In the genomic region with DNA sequence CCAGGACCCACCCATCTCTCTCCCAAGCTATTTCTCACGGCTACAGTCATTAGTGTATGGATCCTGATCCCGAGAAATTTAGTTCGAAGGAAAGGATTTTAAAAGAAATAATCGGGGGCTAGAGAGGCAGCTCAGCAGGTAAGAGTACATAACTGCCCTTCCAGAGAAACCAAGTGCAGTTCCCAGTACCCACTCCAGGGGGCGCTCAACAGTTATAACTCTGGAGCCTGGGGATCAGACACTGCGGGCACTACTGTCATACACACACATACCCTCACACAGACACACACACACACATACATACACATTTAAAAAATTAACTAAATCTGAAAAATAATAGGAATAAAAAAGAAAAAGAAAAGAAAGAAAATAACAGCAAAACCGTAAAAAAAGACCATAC, we compare ENCODE assay signal across 9 mouse cellular contexts. TPM values are rescaled to one million over a fixed set of nuclear protein-coding genes. Genes with fewer than 3 reads are reported as not detected.
A peak's percentile ranks its signal among the peaks of the same experiment; 100 is the strongest.
DNase-seq lines count a peak whose midpoint lies in the region; ATAC-seq and TF ChIP-seq lines count a peak whose summit lies in the region.
"Had no signal": no experiment of that assay in that cellular context is flagged by ENCODE, and none has a peak within 500 bp of the region (broad histone marks: within the 10 kb centered on the region; RNA-seq: fewer than 3 reads in every experiment).

No protein-coding gene starts in this region.

- H3K4me1 ChIP-seq in midbrain, embryonic 14.5 days (ENCODE audit: control insufficient read depth, insufficient read depth, low read length) = no peaks in the 10 kb centered on the region
- H3K4me1 ChIP-seq in midbrain, embryonic 16.5 days (ENCODE audit: control insufficient read depth, insufficient read depth, low read length) = no peaks in the 10 kb centered on the region
- H3K4me1 ChIP-seq in liver, embryonic 14.5 days (replicated peaks; ENCODE audit: control insufficient read depth in 2 of 2, insufficient read depth in 2 of 2, low read length in 1 of 2) = no peaks in the 10 kb centered on the region
- H3K4me1 ChIP-seq in spleen, adult 2 months (ENCODE audit: control insufficient read depth, insufficient read depth, insufficient read length) = no peaks in the 10 kb centered on the region

- no peaks in the 10 kb centered on the region for H3K9me3 ChIP-seq in midbrain, embryonic 14.5 days (ENCODE audit: control insufficient read depth, low read length)
- H3K9me3 ChIP-seq in midbrain, embryonic 16.5 days (replicated peaks; ENCODE audit: control insufficient read depth, low read length, poor library complexity, severe bottlenecking) = no peaks in the 10 kb centered on the region
- no peaks in the 10 kb centered on the region for H3K9me3 ChIP-seq in liver, embryonic 14.5 days (ENCODE audit: control insufficient read depth, low read length)

- no peak overlapping the region for H3K27ac ChIP-seq in midbrain, embryonic 14.5 days (replicated peaks; ENCODE audit: low read depth, low read length)
- H3K27ac ChIP-seq in midbrain, embryonic 16.5 days (ENCODE audit: low read length) = no peak overlapping the region
- H3K27ac ChIP-seq in liver, embryonic 14.5 days = no peak overlapping the region
- no peak overlapping the region for H3K27ac ChIP-seq in spleen, adult 2 months (ENCODE audit: insufficient read depth, low read length)

- no peak overlapping the region for H3K4me2 ChIP-seq in midbrain, embryonic 14.5 days (ENCODE audit: low read length)
- no peak overlapping the region for H3K4me2 ChIP-seq in midbrain, embryonic 16.5 days (ENCODE audit: low read length)
- H3K4me2 ChIP-seq in liver, embryonic 14.5 days (ENCODE audit: low read depth) = no peak overlapping the region

- peak; percentile 79 for TF ChIP-seq CTCF in liver, embryonic 14.5 days (IDR thresholded peaks at IDR 0.05; ENCODE audit: low read depth)
- TF ChIP-seq CTCF in spleen, adult 2 months (IDR thresholded peaks at IDR 0.05; ENCODE audit: extremely low read depth, insufficient read depth, insufficient read length, insufficient replicate concordance) = peak; percentile 62; the same call in 1 of the 2 replicates

- no peak overlapping the region for H3K9ac ChIP-seq in midbrain, embryonic 14.5 days (replicated peaks; ENCODE audit: low read length)
- no peak overlapping the region for H3K9ac ChIP-seq in midbrain, embryonic 16.5 days (ENCODE audit: low read depth, low read length)
- H3K9ac ChIP-seq in liver, embryonic 14.5 days (replicated peaks) = no peak overlapping the region

- no peak for TF ChIP-seq EP300 in liver, embryonic 14.5 days (IDR thresholded peaks at IDR 0.05; ENCODE audit: low read depth)

- no peak for ATAC-seq in midbrain, embryonic 14.5 days (ENCODE audit: low FRiP score, low TSS enrichment)
- no peak for ATAC-seq in midbrain, embryonic 16.5 days
- no peak for ATAC-seq in liver, embryonic 14.5 days (ENCODE audit: insufficient read depth)

- TF ChIP-seq POLR2A in spleen, adult 2 months (IDR thresholded peaks at IDR 0.05; ENCODE audit: low read depth, low read length) = no peak

- WGBS in midbrain, embryonic 14.5 days = 48% methylated on average over 7 of the region's 7 CpGs
- WGBS in midbrain, embryonic 16.5 days = 47% methylated on average over 7 of the region's 7 CpGs
- 23% methylated on average over 7 of the region's 7 CpGs for WGBS in liver, embryonic 14.5 days (ENCODE audit: insufficient replicate concordance)
- 31% methylated on average over 7 of the region's 7 CpGs for WGBS in spleen, adult 2 months

- H3K4me3 ChIP-seq in midbrain, embryonic 14.5 days (replicated peaks; ENCODE audit: low read depth, low read length) = no peak overlapping the region
- H3K4me3 ChIP-seq in midbrain, embryonic 16.5 days (ENCODE audit: low read depth, low read length) = no peak overlapping the region
- H3K4me3 ChIP-seq in liver, embryonic 14.5 days (ENCODE audit: insufficient read depth in 1 of 2, low read depth in 2 of 2, low read length in 2 of 2) = no peak overlapping the region
- no peak overlapping the region for H3K4me3 ChIP-seq in spleen, adult 2 months (ENCODE audit: extremely low read depth, insufficient read depth, insufficient read length)
- H3K4me3 ChIP-seq: myocyte had no signal

- peak; percentile 44 to 84 for DNase-seq in adrenal gland, adult (ENCODE audit: inconsistent age in 2 of 2, low spot score in 1 of 2)
- DNase-seq in adrenal gland, adult 8-10 months = no peak
- DNase-seq in midbrain, embryonic 14.5 days = peak; percentile 59
- DNase-seq in cerebellum, adult 8-10 months = peak; percentile 32
- DNase-seq in kidney, adult 8-10 months = peak; percentile 14 to 68
- peak in 2 of 3 experiments; percentile 19 to 33 for DNase-seq in liver, embryonic 14.5 days (ENCODE audit: low read depth in 3 of 3, low spot score in 3 of 3)
- DNase-seq in spleen, adult 2 months (ENCODE audit: low read depth in 1 of 2, low spot score in 2 of 2) = peak in 1 of 2 experiments; percentile 66

- no peaks in the 10 kb centered on the region for H3K36me3 ChIP-seq in midbrain, embryonic 14.5 days (ENCODE audit: control insufficient read depth, insufficient read depth, low read length)
- H3K36me3 ChIP-seq in midbrain, embryonic 16.5 days (ENCODE audit: control insufficient read depth, insufficient read depth, low read length) = no peaks in the 10 kb centered on the region
- no peaks in the 10 kb centered on the region for H3K36me3 ChIP-seq in liver, embryonic 14.5 days (replicated peaks; ENCODE audit: control insufficient read depth, insufficient read depth, low read depth)
- H3K36me3 ChIP-seq in spleen, adult 2 months (ENCODE audit: control insufficient read depth, insufficient read depth, low read length) = no peaks in the 10 kb centered on the region

- H3K27me3 ChIP-seq in midbrain, embryonic 14.5 days (ENCODE audit: control insufficient read depth, insufficient read depth, low read length) = no peaks in the 10 kb centered on the region
- H3K27me3 ChIP-seq in midbrain, embryonic 16.5 days (ENCODE audit: control insufficient read depth, insufficient read depth, low read depth, low read length) = no peaks in the 10 kb centered on the region
- no peaks in the 10 kb centered on the region for H3K27me3 ChIP-seq in liver, embryonic 14.5 days (ENCODE audit: control insufficient read depth, insufficient read depth, low read length)
- H3K27me3 ChIP-seq in spleen, adult 2 months (ENCODE audit: control insufficient read depth, insufficient read depth, low read length) = no peaks in the 10 kb centered on the region

RNA-seq across cellular contexts. Expression of gene Lrrc3, which starts 23.8 kb away (rescaled TPM):
- total RNA-seq in adrenal gland, adult 8-10 months (2022) = 10 to 100 TPM in 1 of 4 experiments, 1 to 10 TPM in 3; 5.5 to 10.8 (median 7.3) TPM
- 14.3 and 15.7 TPM in 2 replicates for polyA plus RNA-seq in midbrain, embryonic 14.5 days (2014; fragmentation: Nextera tagmentation; extraction: Ambion mirVana)
- 25.4 and 28.7 TPM in 2 replicates for polyA plus RNA-seq in midbrain, embryonic 16.5 days (2015; fragmentation: Nextera tagmentation; extraction: Ambion mirVana)
- polyA plus RNA-seq in liver, embryonic 14.5 days (2012; rRNA removed) = 6.7 and 8.4 TPM in 2 replicates
- polyA plus RNA-seq in liver, embryonic 14.5 days (2014; fragmentation: Nextera tagmentation; extraction: Ambion mirVana) = 8.0 and 8.9 TPM in 2 replicates
- 0.70 and 1.2 TPM in 2 replicates for polyA plus RNA-seq in spleen, adult 2 months (2012; rRNA removed)

RNA-seq across cellular contexts. Expression of gene Trpm2, which starts 44.2 kb away (rescaled TPM):
- 10 to 100 TPM in 2 of 4 experiments, 1 to 10 TPM in 2; 2.2 to 10.4 (median 7.6) TPM for total RNA-seq in adrenal gland, adult 8-10 months (2022)
- 3.6 TPM in 2 replicates for polyA plus RNA-seq in midbrain, embryonic 14.5 days (2014; fragmentation: Nextera tagmentation; extraction: Ambion mirVana)
- polyA plus RNA-seq in midbrain, embryonic 16.5 days (2015; fragmentation: Nextera tagmentation; extraction: Ambion mirVana) = 6.3 and 6.4 TPM in 2 replicates
- polyA plus RNA-seq in liver, embryonic 14.5 days (2012; rRNA removed) = 1.1 TPM in 2 replicates
- polyA plus RNA-seq in liver, embryonic 14.5 days (2014; fragmentation: Nextera tagmentation; extraction: Ambion mirVana) = 1.4 and 1.5 TPM in 2 replicates
- 51.6 and 52.3 TPM in 2 replicates for polyA plus RNA-seq in spleen, adult 2 months (2012; rRNA removed)
- polyA plus RNA-seq: myocyte had no signal

RNA-seq across cellular contexts. Expression of gene 1810043G02Rik, which starts 52.2 kb away (rescaled TPM):
- total RNA-seq in adrenal gland, adult 8-10 months (2022) = 10 to 100 TPM; 18.8 to 41.2 (median 28.6) TPM
- 41.0 and 45.3 TPM in 2 replicates for polyA plus RNA-seq in midbrain, embryonic 14.5 days (2014; fragmentation: Nextera tagmentation; extraction: Ambion mirVana)
- polyA plus RNA-seq in midbrain, embryonic 16.5 days (2015; fragmentation: Nextera tagmentation; extraction: Ambion mirVana) = 47.9 and 48.1 TPM in 2 replicates
- 4.5 and 4.7 TPM in 2 replicates for polyA plus RNA-seq in liver, embryonic 14.5 days (2012; rRNA removed)
- 4.2 and 4.5 TPM in 2 replicates for polyA plus RNA-seq in liver, embryonic 14.5 days (2014; fragmentation: Nextera tagmentation; extraction: Ambion mirVana)
- 21.4 and 30.1 TPM in 2 replicates for polyA plus RNA-seq in spleen, adult 2 months (2012; rRNA removed)
